Mouse (Mus musculus) adrenal gland, postnatal 36 days (tissue): ENCODE measurements at regions not wholly inside any gene's neighbourhood (a gene's known extent, or its start where the extent isn't known, plus 50 kb on each side); places are given as distances from the start of the nearest gene placed in this dataset.

Experiments
- DNase-seq, 2 experiments: peaks; one replicate each; pipeline ENCODE4 v3.0.0; 2021; ENCODE audit warnings: mixed read lengths in 1 of 2

- no peak for DNase-seq
These were observed 227.9 kb downstream of the Rnd3 start for GRCm38 (mm10) chr2:50921002-50921401.

- peak in 1 of 2 experiments; percentile 20 for DNase-seq
These were observed 232.3 kb downstream of the Rnd3 start for GRCm38 (mm10) chr2:50916323-50917221.

GRCm38 (mm10) chr2:50915149-50915548, 233.8 kb downstream of the Rnd3 start:
- no peak for DNase-seq

- DNase-seq: no peak
These were observed 234.7 kb downstream of the Rnd3 start for GRCm38 (mm10) chr2:50914176-50914575.

GRCm38 (mm10) chr2:50908762-50909161, 240.1 kb downstream of the Rnd3 start:
- DNase-seq: no peak

GRCm38 (mm10) chr2:50902701-50903100, 246.2 kb downstream of the Rnd3 start:
- DNase-seq: no peak

- DNase-seq: no peak
These were observed 246.7 kb downstream of the Rnd3 start for GRCm38 (mm10) chr2:50902220-50902619.

- no peak for DNase-seq
These were observed 259.9 kb downstream of the Rnd3 start for GRCm38 (mm10) chr2:50888992-50889391.

- DNase-seq: no peak
These were observed 261.0 kb downstream of the Rnd3 start for GRCm38 (mm10) chr2:50887954-50888353.

- no peak for DNase-seq
These were observed 263.0 kb downstream of the Rnd3 start for GRCm38 (mm10) chr2:50885924-50886315.

- no peak for DNase-seq
These were observed 263.5 kb downstream of the Rnd3 start for GRCm38 (mm10) chr2:50885280-50885923.

GRCm38 (mm10) chr2:50881514-50882038, 267.3 kb downstream of the Rnd3 start:
- DNase-seq: peak in 1 of 2 experiments; percentile 15

GRCm38 (mm10) chr2:50880806-50881205, 268.1 kb downstream of the Rnd3 start:
- DNase-seq: peak; percentile 21 to 44

GRCm38 (mm10) chr2:50877716-50878115, 271.2 kb downstream of the Rnd3 start:
- DNase-seq: peak in 1 of 2 experiments; percentile 18

- DNase-seq: no peak
These were observed 273.8 kb downstream of the Rnd3 start for GRCm38 (mm10) chr2:50875072-50875471.

- DNase-seq: no peak
These were observed 295.2 kb downstream of the Rnd3 start for GRCm38 (mm10) chr2:50853538-50854244.

GRCm38 (mm10) chr2:50852413-50852919, 296.4 kb downstream of the Rnd3 start:
- DNase-seq: no peak

GRCm38 (mm10) chr2:50850071-50850470, 298.8 kb downstream of the Rnd3 start:
- no peak for DNase-seq

- no peak for DNase-seq
These were observed 307.0 kb downstream of the Rnd3 start for GRCm38 (mm10) chr2:50841881-50842280.

GRCm38 (mm10) chr2:50835511-50836320, 313.2 kb downstream of the Rnd3 start:
- no peak for DNase-seq

- DNase-seq: no peak
These were observed 315.1 kb downstream of the Rnd3 start for GRCm38 (mm10) chr2:50833791-50834190.
